Mouse (Mus musculus) MEL (cell line): Measurements from ENCODE around the gene Tmc4.
A peak's percentile ranks its signal among the peaks of the same experiment; 100 is the strongest.

Experiments used
- CHD1 ChIP-seq: IDR thresholded peaks from 2 replicates; pipeline ENCODE4 v1.6.1; 2012; ENCODE audit warnings: low read depth, mild to moderate bottlenecking, inconsistent platforms, low read length, improper control_type of control experiment
- CTCF ChIP-seq, 3 experiments: IDR thresholded peaks in 2 of 3; conservative IDR thresholded peaks in 1 of 3; 2 replicates each; pipeline ENCODE4 v1.5.1; 2011 to 2012; ENCODE audit warnings: low read length in 3 of 3, low read depth in 2 of 3, mild to moderate bottlenecking in 2 of 3, improper control_type of control experiment in 1 of 3, inconsistent platforms in 1 of 3, mixed read lengths in 1 of 3, moderate library complexity in 1 of 3; ENCODE audit not compliant: control insufficient read depth in 1 of 3, insufficient read depth in 1 of 3, poor library complexity in 1 of 3, severe bottlenecking in 1 of 3
- MAZ ChIP-seq: IDR thresholded peaks from 2 replicates; pipeline ENCODE4 v1.6.1; 2012; ENCODE audit warnings: low read depth, mild to moderate bottlenecking, inconsistent platforms, low read length, improper control_type of control experiment
- TCF12 ChIP-seq: IDR thresholded peaks from 2 replicates; pipeline ENCODE4 v1.6.1; 2014; ENCODE audit warnings: low read depth, mild to moderate bottlenecking, inconsistent platforms, low read length, improper control_type of control experiment, moderate library complexity
- USF2 ChIP-seq, 2 experiments: IDR thresholded peaks; 2 replicates each; pipeline ENCODE4 v1.6.1; 2011 to 2012; ENCODE audit warnings: improper control_type of control experiment in 2 of 2, low read length in 2 of 2, borderline replicate concordance in 1 of 2, inconsistent platforms in 1 of 2, low read depth in 1 of 2, mild to moderate bottlenecking in 1 of 2; ENCODE audit not compliant: insufficient read depth in 1 of 2
- ZKSCAN1 ChIP-seq: IDR thresholded peaks from 2 replicates; pipeline ENCODE4 v1.6.1; 2012; ENCODE audit warnings: low read depth, mild to moderate bottlenecking, inconsistent platforms, low read length, improper control_type of control experiment, moderate library complexity

DNA sequence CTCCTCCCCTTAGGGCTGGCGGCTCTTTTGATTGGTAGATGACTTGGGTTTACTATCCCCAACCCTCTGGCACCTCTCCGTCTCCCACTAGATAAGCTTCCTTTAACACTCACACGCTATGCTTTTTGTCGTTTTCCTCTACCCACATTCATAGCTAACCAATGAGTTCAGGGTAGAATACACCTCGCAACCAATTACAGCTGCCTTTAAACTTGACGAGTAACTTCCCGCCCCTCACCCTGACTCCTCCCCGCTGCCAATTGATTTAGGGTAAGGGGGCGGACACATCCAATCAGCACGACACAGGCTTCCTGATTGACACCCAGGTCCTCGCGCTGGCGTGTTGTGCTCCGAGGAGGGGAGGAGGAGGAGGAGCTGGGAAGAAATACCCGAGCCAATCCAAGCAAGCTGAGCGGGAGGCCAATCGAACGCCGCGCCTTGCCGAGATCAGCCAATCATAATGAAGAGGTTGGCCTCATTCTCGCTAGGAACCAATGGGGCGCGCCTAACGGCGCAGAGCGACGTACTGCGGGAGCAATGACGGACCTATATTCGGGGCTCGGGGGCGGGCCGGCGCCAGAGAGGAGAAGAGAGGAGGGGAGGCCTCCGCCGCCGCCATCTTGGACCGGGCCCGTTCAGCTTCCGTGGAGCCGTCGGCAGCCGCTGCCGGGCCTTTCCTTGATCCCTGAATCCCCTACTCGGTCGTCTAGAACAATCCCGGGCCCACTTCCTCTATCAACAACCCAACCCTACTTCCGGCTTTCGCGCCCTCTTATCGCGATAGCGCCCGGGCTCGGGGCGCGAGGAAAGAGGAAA lies 32.5 kb downstream of the Tmc4 start, which contains the start of gene Cnot3:
- TF ChIP-seq TCF12 (peak; percentile 37; the same call in 1 of the 2 replicates), CHD1 (no peak), CTCF (IDR thresholded peaks at IDR 0.05 in 2 of 3, conservative IDR thresholded peaks at IDR 0.05 in 1 of 3; ENCODE audit: control insufficient read depth in 1 of 3, insufficient read depth in 1 of 3, low read depth in 2 of 3, low read length in 3 of 3, poor library complexity in 1 of 3, severe bottlenecking in 1 of 3) (no peak), ZKSCAN1 (no peak), USF2 (IDR thresholded peaks at IDR 0.05; ENCODE audit: borderline replicate concordance in 1 of 2, insufficient read depth in 1 of 2, low read depth in 1 of 2, low read length in 2 of 2) (no peak), MAZ (peak; percentile 63; the same call in 1 of the 2 replicates)
